Mouse (Mus musculus) ovary, postnatal 14 days (tissue): ENCODE measurements at regions not wholly inside any gene's neighbourhood (a gene's known extent, or its start where the extent isn't known, plus 50 kb on each side); places are given as distances from the start of the nearest gene placed in this dataset.

Source experiments
- DNase-seq: peaks from one replicate; pipeline ENCODE4 v3.0.0; 2022; ENCODE audit warnings: low spot score

DNA sequence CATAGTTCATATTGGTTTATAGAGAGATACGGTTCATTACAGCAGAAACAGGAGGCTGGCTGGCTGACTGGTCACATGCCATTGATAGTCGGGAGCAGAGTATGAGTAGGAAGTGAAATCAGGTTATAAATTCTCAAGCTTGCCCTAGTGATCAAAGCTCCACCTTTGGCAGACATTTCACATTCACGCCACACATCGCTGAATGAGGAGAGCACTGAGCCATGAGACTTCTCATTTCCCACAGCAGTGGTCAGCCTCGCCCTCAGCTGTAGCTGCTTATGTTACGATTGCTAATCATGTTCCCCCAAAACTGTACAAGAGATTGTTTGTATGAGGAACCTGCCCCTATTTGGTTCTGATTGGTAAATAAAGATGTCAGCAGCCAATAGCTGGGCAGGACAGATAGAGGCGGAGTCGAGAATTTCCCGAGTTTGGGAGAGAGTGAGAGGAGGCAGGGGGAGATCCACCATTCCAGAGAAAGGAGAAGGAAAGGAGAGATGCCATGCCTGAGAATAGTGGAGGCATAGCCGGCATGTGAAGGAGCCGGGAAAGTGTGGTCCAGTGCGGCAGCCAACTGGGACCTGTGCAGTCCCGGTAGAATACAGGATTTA lies 333.5 kb downstream of the Phf3 start:
- DNase-seq: no peak

DNA sequence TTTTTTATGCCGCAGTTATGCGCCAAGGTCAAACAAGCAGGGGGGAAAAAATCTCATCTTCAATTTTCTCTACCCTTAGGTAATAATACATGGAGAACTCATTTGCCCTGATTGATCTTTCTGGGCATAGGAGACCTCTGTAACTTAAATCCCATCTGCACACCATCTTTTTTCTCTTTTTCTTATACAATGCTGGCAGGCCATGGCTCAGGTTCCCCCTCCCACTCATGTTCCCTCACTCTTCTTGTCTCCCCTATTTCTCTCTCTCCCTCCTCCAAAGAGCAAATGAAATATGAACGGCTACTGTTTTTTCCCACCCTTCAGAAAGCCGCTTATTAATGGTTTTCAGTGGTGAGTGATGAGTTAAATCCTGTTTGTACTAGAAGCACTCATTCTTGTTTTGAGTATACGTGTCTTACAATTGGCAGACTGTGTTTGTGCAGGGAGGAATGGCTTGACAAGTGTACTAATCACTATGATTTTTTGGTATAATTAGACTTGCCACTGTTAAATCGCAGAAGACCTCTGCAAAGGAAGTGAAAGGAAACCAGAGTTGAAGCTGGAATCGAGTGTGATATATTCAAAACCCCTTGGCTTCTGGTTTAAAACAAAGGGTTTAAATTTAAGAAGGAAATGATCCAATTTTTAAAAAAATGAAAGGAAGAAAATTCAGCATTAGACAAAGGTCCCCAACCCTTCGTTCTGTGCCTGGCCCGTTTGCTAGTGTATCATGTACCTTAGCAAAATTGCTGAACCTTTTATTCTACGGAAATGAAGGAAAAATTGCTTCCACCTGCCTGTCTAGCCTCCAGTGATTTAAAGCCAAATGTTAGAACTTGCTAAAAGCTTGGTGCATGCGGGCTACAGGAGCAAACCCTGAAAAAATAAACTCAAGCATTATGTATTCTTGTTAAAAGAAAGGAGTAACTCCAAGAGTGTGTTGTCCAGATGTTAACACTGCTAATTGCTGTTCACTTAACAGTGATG lies 336.4 kb downstream of the Phf3 start:
- DNase-seq: no peak

DNA sequence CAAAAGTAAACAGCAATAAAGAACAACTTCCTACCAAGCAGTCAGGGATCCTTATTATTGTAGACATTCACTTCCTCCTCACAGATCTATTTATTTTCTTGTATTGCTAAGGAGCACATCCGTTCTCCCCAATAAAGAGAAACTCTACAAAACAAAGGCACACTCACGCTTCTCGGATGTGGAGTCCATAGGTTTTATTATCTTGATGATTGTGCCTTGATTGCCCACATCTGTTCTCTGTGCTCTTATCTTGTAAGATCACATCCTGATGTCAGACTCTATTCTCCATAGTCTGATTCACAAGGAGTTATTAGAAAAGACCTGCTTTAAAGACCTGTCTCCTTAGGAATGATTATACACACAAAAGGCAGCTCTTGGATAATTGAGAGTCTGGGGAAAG lies 356.4 kb downstream of the Phf3 start:
- DNase-seq: no peak

DNA sequence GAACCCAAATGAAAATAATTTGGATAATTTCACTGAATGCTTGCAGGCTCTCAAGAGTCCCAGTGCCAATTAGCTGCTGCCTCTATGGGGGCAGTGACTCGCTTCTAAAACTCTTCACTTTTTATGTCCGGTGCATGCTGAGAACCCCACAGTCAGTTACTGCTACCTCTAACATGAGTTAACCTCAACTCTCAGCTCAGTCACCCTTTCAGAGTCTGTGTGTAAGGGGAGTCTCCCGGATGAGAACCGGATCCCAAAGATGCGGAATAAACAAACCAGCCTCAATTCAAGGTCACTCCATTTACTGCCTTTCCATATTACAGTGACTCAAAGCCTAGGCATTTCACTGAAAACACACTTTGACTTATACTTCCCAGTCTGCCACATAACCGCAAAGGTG lies 357.9 kb downstream of the Phf3 start:
- DNase-seq: no peak

DNA sequence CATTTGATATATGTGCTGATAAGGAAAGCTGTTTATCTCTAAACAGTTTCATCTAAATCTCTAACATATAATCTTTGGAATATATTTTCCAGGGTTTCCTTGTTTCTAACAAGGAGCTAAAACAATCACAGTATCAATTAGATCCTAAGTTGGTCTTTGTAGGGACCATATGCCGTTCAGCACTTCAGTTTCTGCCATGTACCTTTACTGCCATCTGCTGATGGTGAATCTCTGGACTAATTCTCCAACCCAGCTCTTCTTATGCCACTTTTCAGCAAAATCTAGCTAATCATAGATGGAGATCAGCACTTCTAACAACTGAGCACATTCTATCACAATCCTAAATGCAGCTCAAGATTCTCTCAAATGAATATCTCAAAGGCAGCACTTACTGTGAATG lies 370.5 kb downstream of the Phf3 start:
- no peak for DNase-seq

DNA sequence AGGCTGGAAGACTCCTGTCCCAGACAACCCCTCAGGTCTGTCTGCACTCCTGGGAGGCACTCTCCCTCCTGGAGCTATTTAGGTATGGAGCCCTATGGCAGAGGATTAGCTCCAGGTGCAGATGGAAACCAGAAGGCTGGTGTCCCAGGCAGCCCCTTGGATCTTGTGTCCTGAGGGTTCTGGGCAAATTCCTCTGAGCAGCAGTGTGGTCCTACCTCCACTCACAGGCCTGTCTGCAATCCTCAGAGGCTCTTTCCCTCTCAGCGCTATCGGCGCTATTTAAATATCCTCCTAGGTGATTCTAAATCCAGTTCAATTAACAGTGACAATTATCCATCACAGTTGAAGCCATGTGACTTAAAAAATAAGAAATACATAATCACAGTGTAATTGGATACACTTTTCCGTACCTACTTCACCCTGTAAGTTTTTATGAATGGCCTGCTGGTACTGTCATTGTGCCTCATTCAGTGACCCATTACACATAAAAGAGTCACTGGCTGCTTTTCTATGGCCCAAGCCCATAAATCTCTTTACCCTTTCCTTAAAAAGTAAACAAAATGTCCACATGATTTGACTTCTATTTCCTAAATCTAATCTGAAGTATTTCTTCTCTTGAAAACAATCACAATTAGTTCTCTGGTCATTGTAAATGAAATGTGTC lies 413.3 kb downstream of the Phf3 start:
- DNase-seq: no peak

DNA sequence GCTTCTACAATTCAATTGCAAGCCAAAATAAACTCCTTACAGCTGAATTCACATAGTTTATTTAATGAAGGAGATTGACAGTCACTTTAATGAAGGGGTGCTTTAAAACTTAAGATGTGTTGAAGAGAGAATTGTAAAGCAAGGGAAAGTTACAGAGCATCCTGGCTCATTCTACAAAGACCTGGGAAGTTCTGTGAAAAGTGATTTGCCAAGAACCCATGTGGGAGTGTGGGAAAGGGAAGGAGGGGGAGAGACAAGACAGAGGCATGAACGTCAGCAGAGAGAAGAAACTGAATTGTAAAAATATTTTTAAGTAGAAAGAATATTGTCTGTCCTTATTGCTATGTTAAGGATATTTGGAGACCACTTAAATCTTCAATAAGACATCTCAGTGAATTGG lies 435.8 kb downstream of the Phf3 start:
- no peak for DNase-seq

DNA sequence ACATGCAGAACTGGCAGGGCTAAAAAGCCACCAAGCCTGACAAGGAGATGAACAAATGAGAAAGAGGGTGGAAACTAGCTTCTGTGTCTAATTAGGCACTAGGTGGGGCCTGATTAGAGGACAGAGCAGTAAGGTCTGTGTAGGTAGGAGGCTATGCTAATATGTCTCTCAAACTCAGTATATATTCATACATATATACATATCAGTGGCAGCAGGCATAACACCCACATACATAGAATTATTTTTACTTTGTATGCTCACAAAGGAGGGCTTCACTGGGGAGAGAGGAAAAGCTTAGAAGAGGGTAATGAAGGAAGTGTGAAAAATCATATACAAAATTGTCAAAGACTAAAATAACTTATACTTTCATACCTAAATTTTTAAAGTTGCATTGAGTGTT lies 457.1 kb downstream of the Phf3 start:
- DNase-seq: no peak

DNA sequence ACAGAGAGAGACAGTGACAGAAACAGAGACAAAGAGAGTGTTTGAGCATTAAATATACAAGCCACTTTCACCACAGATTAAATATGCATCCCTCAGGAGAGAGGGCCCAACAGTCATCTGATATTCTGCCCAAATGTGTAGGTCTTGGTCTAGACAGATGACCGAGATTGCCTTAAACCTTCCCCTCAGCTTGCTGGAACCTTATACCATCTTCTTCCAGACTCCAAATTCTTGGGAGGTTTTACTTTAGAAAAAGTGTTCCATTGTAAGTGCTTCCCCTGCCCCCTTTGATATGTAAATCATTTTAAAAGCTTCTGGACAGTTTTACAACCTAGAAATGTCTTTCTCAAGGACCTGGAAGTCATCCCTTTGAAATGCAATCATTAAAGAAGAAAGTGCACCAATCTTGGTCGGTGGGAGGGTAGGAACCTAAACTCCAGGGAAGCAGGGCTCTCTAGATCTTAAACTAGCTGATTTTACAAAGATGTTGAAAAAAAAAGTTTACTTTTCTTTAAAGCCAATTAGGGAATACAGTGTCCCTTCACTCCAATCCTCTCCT lies 458.8 kb downstream of the Phf3 start:
- DNase-seq: no peak
